Mouse (Mus musculus): ENCODE results near the gene Camk1d. TPM values are rescaled to one million over a fixed set of nuclear protein-coding genes. Genes with fewer than 3 reads are reported as not detected.
A peak's percentile ranks its signal among the peaks of the same experiment; 100 is the strongest.

The Camk1d gene
- polyA plus RNA-seq (2014; fragmentation: Nextera tagmentation; extraction: Ambion mirVana), result 0.91 and 2.1 TPM in 2 replicates

GRCm38 (mm10) chr2:5714211-5715053 lies at the start of gene Camk1d:
TSS of gene Camk1d (minus strand) at chr2:5714515.
- no peaks in the 10 kb centered on the region for H3K9me3 ChIP-seq (ENCODE audit: control insufficient read depth, low read length)
- H3K27ac ChIP-seq (ENCODE audit: low read depth, low read length), result no peak within 1 kb of the TSS
- ATAC-seq (ENCODE audit: insufficient read depth, low FRiP score, low TSS enrichment), result peak; percentile 83
- H3K4me2 ChIP-seq (ENCODE audit: low read depth), result peak within 1 kb of the TSS; percentile 99
- H3K9ac ChIP-seq (ENCODE audit: low read length), result peak within 1 kb of the TSS; percentile 58
- peak within 1 kb of the TSS; percentile 58 for H3K4me3 ChIP-seq (ENCODE audit: low read depth, low read length)
- under 1% methylated on average over 55 of the region's 80 CpGs for WGBS
- peaks cover 5% of the 10 kb centered on the region; the same call in 1 of the 2 replicates for H3K4me1 ChIP-seq (ENCODE audit: control insufficient read depth, insufficient read depth, low read length)
- no peaks in the 10 kb centered on the region for H3K36me3 ChIP-seq (ENCODE audit: control insufficient read depth, insufficient read depth, low read length)
- DNase-seq (ENCODE audit: low spot score), result peak; percentile 86
- H3K27me3 ChIP-seq (ENCODE audit: control insufficient read depth, insufficient read depth, low read length), result peaks cover 16% of the 10 kb centered on the region

DNA sequence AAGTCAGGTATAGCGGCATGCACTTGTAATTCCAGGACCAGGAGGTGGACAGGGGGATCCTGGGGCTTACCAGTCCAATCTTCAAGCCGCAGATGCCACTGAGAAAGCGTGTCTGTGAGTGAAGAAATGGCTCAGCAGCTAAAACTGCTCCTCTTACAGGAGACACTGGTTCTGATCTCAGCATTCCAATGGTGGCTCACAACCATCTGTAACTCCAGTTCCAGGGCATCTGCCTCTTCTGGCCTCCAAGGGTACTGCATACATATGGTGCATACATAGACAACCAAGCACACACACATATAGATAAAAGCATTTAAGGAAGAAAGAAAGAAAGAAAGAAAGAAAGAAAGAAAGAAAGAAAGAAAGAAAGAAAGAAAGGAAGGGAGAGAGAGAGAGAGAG lies 47.7 kb upstream of the Camk1d start:
- Histone ChIP-seq H3K9me3 (ENCODE audit: control insufficient read depth, low read length) (no peaks in the 10 kb centered on the region), H3K27me3 (ENCODE audit: control insufficient read depth, insufficient read depth, low read length) (no peaks in the 10 kb centered on the region), H3K36me3 (ENCODE audit: control insufficient read depth, insufficient read depth, low read length) (no peaks in the 10 kb centered on the region), H3K4me2 (ENCODE audit: low read depth) (no peak overlapping the region), H3K4me3 (ENCODE audit: low read depth, low read length) (no peak overlapping the region), H3K4me1 (ENCODE audit: control insufficient read depth, insufficient read depth, low read length) (no peaks in the 10 kb centered on the region), H3K27ac (ENCODE audit: low read depth, low read length) (no peak overlapping the region), H3K9ac (ENCODE audit: low read length) (no peak overlapping the region)
- ATAC-seq (ENCODE audit: insufficient read depth, low FRiP score, low TSS enrichment), result no peak
- WGBS, result 95% methylated on average over 3 of the region's 3 CpGs
- no peak for DNase-seq (ENCODE audit: low spot score)

DNA sequence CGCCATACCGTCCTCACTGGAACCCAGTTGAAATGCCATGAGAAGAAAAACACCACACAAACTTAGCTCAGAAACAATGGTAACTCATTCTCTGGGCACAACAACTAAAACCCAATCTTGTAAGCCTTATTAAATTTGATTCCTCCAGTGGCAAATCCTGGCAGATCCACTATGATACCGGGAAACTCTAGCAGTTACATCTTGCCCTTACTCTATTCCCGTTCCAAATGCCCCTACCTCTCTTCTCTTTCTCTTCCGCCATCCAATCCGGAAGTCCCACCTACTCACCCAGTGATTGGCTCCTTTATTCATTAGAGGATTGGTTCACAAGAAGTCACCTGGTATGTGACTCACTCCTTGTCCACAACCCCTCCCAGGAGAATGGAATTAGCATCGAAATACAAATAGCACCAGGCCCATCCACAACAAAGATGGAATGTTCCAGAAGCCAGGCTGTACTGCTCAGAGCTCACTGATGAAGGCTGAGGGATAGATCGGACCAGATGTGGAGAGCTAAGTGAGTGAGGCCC lies 46.2 kb upstream of the Camk1d start:
- Histone ChIP-seq H3K9me3 (ENCODE audit: control insufficient read depth, low read length) (no peaks in the 10 kb centered on the region), H3K4me3 (ENCODE audit: low read depth, low read length) (no peak overlapping the region), H3K27me3 (ENCODE audit: control insufficient read depth, insufficient read depth, low read length) (no peaks in the 10 kb centered on the region), H3K27ac (ENCODE audit: low read depth, low read length) (no peak overlapping the region), H3K9ac (ENCODE audit: low read length) (no peak overlapping the region), H3K36me3 (ENCODE audit: control insufficient read depth, insufficient read depth, low read length) (no peaks in the 10 kb centered on the region), H3K4me2 (ENCODE audit: low read depth) (no peak overlapping the region), H3K4me1 (ENCODE audit: control insufficient read depth, insufficient read depth, low read length) (no peaks in the 10 kb centered on the region)
- 93% methylated on average over 8 of the region's 8 CpGs for WGBS
- no peak for ATAC-seq (ENCODE audit: insufficient read depth, low FRiP score, low TSS enrichment)
- DNase-seq (ENCODE audit: low spot score), result no peak

- no peak overlapping the region for H3K9ac ChIP-seq (ENCODE audit: low read length)
- H3K4me1 ChIP-seq (ENCODE audit: control insufficient read depth, insufficient read depth, low read length), result no peaks in the 10 kb centered on the region
- H3K36me3 ChIP-seq (ENCODE audit: control insufficient read depth, insufficient read depth, low read length), result no peaks in the 10 kb centered on the region
- no peaks in the 10 kb centered on the region for H3K27me3 ChIP-seq (ENCODE audit: control insufficient read depth, insufficient read depth, low read length)
- H3K4me3 ChIP-seq (ENCODE audit: low read depth, low read length), result no peak overlapping the region
- no peaks in the 10 kb centered on the region for H3K9me3 ChIP-seq (ENCODE audit: control insufficient read depth, low read length)
- 88% methylated on average over 2 of the region's 2 CpGs for WGBS
- no peak overlapping the region for H3K27ac ChIP-seq (ENCODE audit: low read depth, low read length)
- DNase-seq (ENCODE audit: low spot score), result no peak
- no peak overlapping the region for H3K4me2 ChIP-seq (ENCODE audit: low read depth)
- no peak for ATAC-seq (ENCODE audit: insufficient read depth, low FRiP score, low TSS enrichment)
Observed at GRCm38 (mm10) chr2:5758569-5758968, 44.3 kb upstream of the Camk1d start.

- H3K4me3 ChIP-seq (ENCODE audit: low read depth, low read length), result no peak overlapping the region
Observed at GRCm38 (mm10) chr2:5750872-5751271, 36.6 kb upstream of the Camk1d start.

GRCm38 (mm10) chr2:5749210-5749609 lies 34.9 kb upstream of the Camk1d start:
- Histone ChIP-seq H3K27ac (ENCODE audit: low read depth, low read length) (no peak overlapping the region), H3K4me2 (ENCODE audit: low read depth) (no peak overlapping the region), H3K27me3 (ENCODE audit: control insufficient read depth, insufficient read depth, low read length) (no peaks in the 10 kb centered on the region), H3K9ac (ENCODE audit: low read length) (no peak overlapping the region), H3K4me3 (ENCODE audit: low read depth, low read length) (no peak overlapping the region), H3K36me3 (ENCODE audit: control insufficient read depth, insufficient read depth, low read length) (no peaks in the 10 kb centered on the region), H3K9me3 (ENCODE audit: control insufficient read depth, low read length) (no peaks in the 10 kb centered on the region), H3K4me1 (ENCODE audit: control insufficient read depth, insufficient read depth, low read length) (no peaks in the 10 kb centered on the region)
- WGBS, result 86% methylated on average over 6 of the region's 6 CpGs
- ATAC-seq (ENCODE audit: insufficient read depth, low FRiP score, low TSS enrichment) (no peak), DNase-seq (ENCODE audit: low spot score) (no peak)

More at GRCm38 (mm10) chr2:5750872-5751271, 36.6 kb upstream of the Camk1d start:
- ATAC-seq (ENCODE audit: insufficient read depth, low FRiP score, low TSS enrichment) (no peak), DNase-seq (ENCODE audit: low spot score) (no peak)
- H3K9ac ChIP-seq (ENCODE audit: low read length), result no peak overlapping the region
- no peaks in the 10 kb centered on the region for H3K36me3 ChIP-seq (ENCODE audit: control insufficient read depth, insufficient read depth, low read length)
- 93% methylated on average over 3 of the region's 3 CpGs for WGBS
- no peak overlapping the region for H3K4me2 ChIP-seq (ENCODE audit: low read depth)
- no peaks in the 10 kb centered on the region for H3K4me1 ChIP-seq (ENCODE audit: control insufficient read depth, insufficient read depth, low read length)
- H3K9me3 ChIP-seq (ENCODE audit: control insufficient read depth, low read length), result no peaks in the 10 kb centered on the region
- no peaks in the 10 kb centered on the region for H3K27me3 ChIP-seq (ENCODE audit: control insufficient read depth, insufficient read depth, low read length)
- no peak overlapping the region for H3K27ac ChIP-seq (ENCODE audit: low read depth, low read length)

DNA sequence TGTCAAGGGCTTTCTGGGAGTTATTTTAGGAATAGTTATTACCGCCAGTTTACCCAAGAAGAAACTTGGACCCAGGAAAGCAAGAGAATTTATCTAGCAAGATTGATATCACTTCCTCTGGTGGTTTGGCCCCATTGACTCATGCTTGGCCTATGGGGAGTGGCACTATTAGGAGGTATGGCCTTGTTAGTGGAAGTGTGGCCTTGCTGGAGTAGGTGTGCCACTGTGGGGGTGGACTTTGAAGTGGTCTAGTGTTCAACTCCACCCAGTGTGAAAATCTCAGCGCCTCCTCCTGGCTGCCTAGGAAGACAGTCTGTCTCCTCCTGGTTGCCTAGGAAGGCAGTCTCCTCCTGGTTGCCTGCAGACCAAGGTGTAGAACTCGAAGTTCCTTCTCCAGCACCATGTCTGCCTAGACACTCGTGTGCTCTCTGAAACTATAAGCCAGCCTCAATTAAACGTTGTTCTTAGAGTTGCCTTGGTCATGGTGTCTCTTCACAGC lies 33.3 kb upstream of the Camk1d start:
- no peak overlapping the region for H3K27ac ChIP-seq (ENCODE audit: low read depth, low read length)
- no peaks in the 10 kb centered on the region for H3K36me3 ChIP-seq (ENCODE audit: control insufficient read depth, insufficient read depth, low read length)
- H3K9me3 ChIP-seq (ENCODE audit: control insufficient read depth, low read length), result no peaks in the 10 kb centered on the region
- no peak overlapping the region for H3K4me2 ChIP-seq (ENCODE audit: low read depth)
- H3K4me1 ChIP-seq (ENCODE audit: control insufficient read depth, insufficient read depth, low read length), result no peaks in the 10 kb centered on the region
- WGBS, result 82% methylated on average over 5 of the region's 5 CpGs
- no peak overlapping the region for H3K9ac ChIP-seq (ENCODE audit: low read length)
- no peak for DNase-seq (ENCODE audit: low spot score)
- ATAC-seq (ENCODE audit: insufficient read depth, low FRiP score, low TSS enrichment), result no peak
- no peaks in the 10 kb centered on the region for H3K27me3 ChIP-seq (ENCODE audit: control insufficient read depth, insufficient read depth, low read length)
- no peak overlapping the region for H3K4me3 ChIP-seq (ENCODE audit: low read depth, low read length)

- no peak for ATAC-seq (ENCODE audit: insufficient read depth, low FRiP score, low TSS enrichment)
- DNase-seq (ENCODE audit: low spot score), result no peak
- Histone ChIP-seq H3K4me2 (ENCODE audit: low read depth) (no peak overlapping the region), H3K9ac (ENCODE audit: low read length) (no peak overlapping the region), H3K9me3 (ENCODE audit: control insufficient read depth, low read length) (no peaks in the 10 kb centered on the region), H3K4me3 (ENCODE audit: low read depth, low read length) (no peak overlapping the region), H3K4me1 (ENCODE audit: control insufficient read depth, insufficient read depth, low read length) (no peaks in the 10 kb centered on the region), H3K27me3 (ENCODE audit: control insufficient read depth, insufficient read depth, low read length) (no peaks in the 10 kb centered on the region), H3K27ac (ENCODE audit: low read depth, low read length) (no peak overlapping the region), H3K36me3 (ENCODE audit: control insufficient read depth, insufficient read depth, low read length) (no peaks in the 10 kb centered on the region)
- WGBS, result 83% methylated on average over 12 of the region's 12 CpGs
Observed at GRCm38 (mm10) chr2:5746529-5746928, 32.2 kb upstream of the Camk1d start.

GRCm38 (mm10) chr2:5743886-5744285 lies 29.6 kb upstream of the Camk1d start:
- no peak for ATAC-seq (ENCODE audit: insufficient read depth, low FRiP score, low TSS enrichment)
- Histone ChIP-seq H3K27me3 (ENCODE audit: control insufficient read depth, insufficient read depth, low read length) (no peaks in the 10 kb centered on the region), H3K9me3 (ENCODE audit: control insufficient read depth, low read length) (no peaks in the 10 kb centered on the region), H3K27ac (ENCODE audit: low read depth, low read length) (no peak overlapping the region), H3K4me3 (ENCODE audit: low read depth, low read length) (no peak overlapping the region), H3K9ac (ENCODE audit: low read length) (no peak overlapping the region), H3K36me3 (ENCODE audit: control insufficient read depth, insufficient read depth, low read length) (no peaks in the 10 kb centered on the region), H3K4me1 (ENCODE audit: control insufficient read depth, insufficient read depth, low read length) (no peaks in the 10 kb centered on the region), H3K4me2 (ENCODE audit: low read depth) (no peak overlapping the region)
- 90% methylated on average over 8 of the region's 8 CpGs for WGBS
- no peak for DNase-seq (ENCODE audit: low spot score)
